Mouse (Mus musculus): Measurements from ENCODE around the gene Acsf2.

GRCm38 (mm10) chr11:94644461-94645219 lies 43.0 kb upstream of the Acsf2 start:
- TF ChIP-seq CTCF (IDR thresholded peaks at IDR 0.05; ENCODE audit: borderline replicate concordance, extremely low read depth, insufficient read depth, insufficient read length), result no peak
- no peak for TF ChIP-seq POLR2A (IDR thresholded peaks at IDR 0.05; ENCODE audit: borderline replicate concordance, extremely low read depth, insufficient read depth, insufficient read length, poor library complexity, severe bottlenecking)
